15 mouse cellular contexts compared by ENCODE assay signal in the genomic region with DNA sequence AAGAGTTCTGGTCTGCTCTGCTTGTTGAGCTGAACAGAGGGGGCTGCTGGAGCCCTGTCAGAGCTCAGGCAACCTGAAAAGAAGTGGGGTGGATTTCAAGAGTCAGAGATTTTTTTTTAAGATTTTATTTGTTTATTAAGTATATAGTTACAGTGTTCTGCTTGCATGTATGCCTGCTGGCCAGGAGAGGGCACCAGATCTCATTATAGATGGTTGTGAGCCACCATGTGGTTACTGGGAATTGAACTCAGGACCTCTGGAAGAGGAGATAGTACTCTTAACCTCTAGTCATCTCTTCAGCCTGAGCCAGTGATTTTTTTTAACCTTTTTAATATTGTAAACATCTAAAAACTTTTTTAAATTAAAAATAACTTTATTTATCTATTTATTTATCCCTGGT. TPM values are rescaled to one million over a fixed set of nuclear protein-coding genes. Genes with fewer than 3 reads are reported as not detected.
DNase-seq lines count a peak whose midpoint lies in the region; ATAC-seq and TF ChIP-seq lines count a peak whose summit lies in the region.
"Had no signal": no experiment of that assay in that cellular context is flagged by ENCODE, and none has a peak within 500 bp of the region (broad histone marks: within the 10 kb centered on the region; RNA-seq: fewer than 3 reads in every experiment).

No protein-coding gene starts in this region.

- no peak for ATAC-seq in CD4-positive, CD25-positive, alpha-beta regulatory T cell, adult 4 months
- ATAC-seq in hindbrain, embryonic 12.5 days (ENCODE audit: low FRiP score): no peak
- ATAC-seq: forebrain, embryonic 14.5 days had no signal

- H3K9ac ChIP-seq in liver, adult 2 months (ENCODE audit: low read depth, low read length): no peak overlapping the region
- H3K9ac ChIP-seq in hindbrain, embryonic 12.5 days: no peak overlapping the region
- H3K9ac ChIP-seq: liver, embryonic 15.5 days had no signal

- 0 out of 2 replicates have a peak, but pooled peaks cover 6% of the 10 kb centered on the region for H3K9me3 ChIP-seq in hindbrain, embryonic 12.5 days (replicated peaks)
- H3K9me3 ChIP-seq: liver, embryonic 15.5 days had no signal

- no peaks in the 10 kb centered on the region for H3K79me2 ChIP-seq in liver, adult 2 months (ENCODE audit: control insufficient read depth, insufficient read depth, low read length)

- DNase-seq in CD4-positive, CD25-positive, alpha-beta regulatory T cell, adult 2 months (ENCODE audit: low read depth, low spot score): peak; percentile 60
- DNase-seq in liver, adult 2 months (ENCODE audit: extremely low read depth, low read depth, low spot score): no peak
- no peak for DNase-seq in liver
- DNase-seq in B cell, adult 2 months: peak; percentile 41 to 50
- no peak for DNase-seq in cerebellum, adult 9-11 months
- DNase-seq: cerebellum, adult 18-20 months; kidney, adult 9 months; thymus, adult 18-20 months had no signal

- TF ChIP-seq CTCF in liver, adult 2 months (IDR thresholded peaks at IDR 0.05; ENCODE audit: low read depth, low read length): 0 out of 2 replicates have a peak, but pooled peaks have one; percentile 8
- TF ChIP-seq CTCF in cortical plate, adult 2 months (IDR thresholded peaks at IDR 0.05; ENCODE audit: extremely low read depth, insufficient read depth, low read length): 0 out of 2 replicates have a peak, but pooled peaks have one; percentile 9

- H3K27ac ChIP-seq in liver, adult 2 months (replicated peaks; ENCODE audit: insufficient read depth, low read depth, low read length): no peak overlapping the region
- no peak overlapping the region for H3K27ac ChIP-seq in cortical plate, adult 2 months (ENCODE audit: insufficient read depth, low read length)
- no peak overlapping the region for H3K27ac ChIP-seq in hindbrain, embryonic 12.5 days
- H3K27ac ChIP-seq: liver, embryonic 15.5 days had no signal

- no peak overlapping the region for H3K4me3 ChIP-seq in liver, adult 2 months (ENCODE audit: insufficient read depth, low read depth, low read length)
- no peak overlapping the region for H3K4me3 ChIP-seq in cortical plate, adult 2 months (ENCODE audit: insufficient read depth, low read length)
- no peak overlapping the region for H3K4me3 ChIP-seq in hindbrain, embryonic 12.5 days
- H3K4me3 ChIP-seq: liver, embryonic 15.5 days; megakaryocyte, embryonic 14.5 days had no signal

- TF ChIP-seq POLR2A in liver, adult 2 months (IDR thresholded peaks at IDR 0.05; ENCODE audit: extremely low read depth, insufficient read depth, low read length): no peak
- TF ChIP-seq POLR2A in cortical plate, adult 2 months (IDR thresholded peaks at IDR 0.05; ENCODE audit: extremely low read depth, insufficient read depth, low read length): no peak

- no peaks in the 10 kb centered on the region for H3K27me3 ChIP-seq in liver, adult 2 months (ENCODE audit: control insufficient read depth, insufficient read depth, low read length)
- no peaks in the 10 kb centered on the region for H3K27me3 ChIP-seq in hindbrain, embryonic 12.5 days

- H3K4me1 ChIP-seq in liver, adult 2 months (ENCODE audit: control insufficient read depth, insufficient read depth, low read length): no peaks in the 10 kb centered on the region
- H3K4me1 ChIP-seq in cortical plate, adult 2 months (ENCODE audit: control insufficient read depth, insufficient read depth, low read length): no peaks in the 10 kb centered on the region
- no peaks in the 10 kb centered on the region for H3K4me1 ChIP-seq in hindbrain, embryonic 12.5 days

- H3K36me3 ChIP-seq in liver, adult 2 months (ENCODE audit: control insufficient read depth, insufficient read depth, low read length): no peaks in the 10 kb centered on the region
- H3K36me3 ChIP-seq in hindbrain, embryonic 12.5 days: no peaks in the 10 kb centered on the region
- H3K36me3 ChIP-seq: liver, embryonic 15.5 days had no signal

- H3K4me2 ChIP-seq in hindbrain, embryonic 12.5 days (replicated peaks): no peak overlapping the region
- H3K4me2 ChIP-seq: heart, embryonic 11.5 days; liver, embryonic 15.5 days had no signal

RNA-seq across cellular contexts. Expression of gene She, which starts 20.3 kb away (rescaled TPM):
- 10 to 100 TPM in 1 of 2 experiments, 1 to 10 TPM in 1; 8.9 to 12.5 TPM for polyA plus RNA-seq in CD4-positive, CD25-positive, alpha-beta regulatory T cell, adult 4 months (2017; shearing (Covaris generic))
- 2.3 and 2.5 TPM in 2 replicates for total RNA-seq in liver, adult 2 months (2014; rRNA removed)
- polyA plus RNA-seq in liver, adult 2 months (2012; rRNA removed): 0.78 TPM in 2 replicates
- 2.2 TPM in 2 replicates for polyA plus RNA-seq in cortical plate, adult 2 months (2012; rRNA removed)
- polyA plus RNA-seq in hindbrain, embryonic 12.5 days (2016; fragmentation: Nextera tagmentation; extraction: Ambion mirVana): 3.4 and 4.4 TPM in 2 replicates

RNA-seq across cellular contexts. Expression of gene Ube2q1, which starts 37.4 kb away (rescaled TPM):
- 10 to 100 TPM; 11.2 to 18.6 TPM for polyA plus RNA-seq in CD4-positive, CD25-positive, alpha-beta regulatory T cell, adult 4 months (2017; shearing (Covaris generic))
- total RNA-seq in liver, adult 2 months (2014; rRNA removed): 12.5 and 16.6 TPM in 2 replicates
- polyA plus RNA-seq in liver, adult 2 months (2012; rRNA removed): 9.1 and 10.0 TPM in 2 replicates
- polyA plus RNA-seq in cortical plate, adult 2 months (2012; rRNA removed): 51.7 and 53.2 TPM in 2 replicates
- polyA plus RNA-seq in hindbrain, embryonic 12.5 days (2016; fragmentation: Nextera tagmentation; extraction: Ambion mirVana): 19.2 and 19.9 TPM in 2 replicates

RNA-seq across cellular contexts. Expression of gene Chrnb2, which starts 46.4 kb away (rescaled TPM):
- 1 to 10 TPM; 1.5 to 2.7 TPM for polyA plus RNA-seq in CD4-positive, CD25-positive, alpha-beta regulatory T cell, adult 4 months (2017; shearing (Covaris generic))
- total RNA-seq in liver, adult 2 months (2014; rRNA removed): 0.28 and 0.54 TPM in 2 replicates
- polyA plus RNA-seq in liver, adult 2 months (2012; rRNA removed): 0.42 and 0.68 TPM in 2 replicates
- 22.6 and 22.9 TPM in 2 replicates for polyA plus RNA-seq in cortical plate, adult 2 months (2012; rRNA removed)
- polyA plus RNA-seq in hindbrain, embryonic 12.5 days (2016; fragmentation: Nextera tagmentation; extraction: Ambion mirVana): 26.7 and 26.8 TPM in 2 replicates

Comparison
In these comparisons a context has a peak if more than half of its experiments do, and no peak if none do; other contexts are left out.
1. DNase-seq: peak in CD4-positive, CD25-positive, alpha-beta regulatory T cell, adult 2 months (single experiment) and B cell, adult 2 months (2 of 2); none in liver, adult 2 months (single experiment), liver (single experiment) and cerebellum, adult 9-11 months (single experiment).